8 mouse cellular contexts compared by ENCODE assay signal in genomic region chr1:155811995-155812580, GRCm38 (mm10). TPM values are rescaled to one million over a fixed set of nuclear protein-coding genes. Genes with fewer than 3 reads are reported as not detected.
A peak's percentile ranks its signal among the peaks of the same experiment; 100 is the strongest.
DNase-seq lines count a peak whose midpoint lies in the region; ATAC-seq and TF ChIP-seq lines count a peak whose summit lies in the region.

No protein-coding gene starts in this region.

- peak overlapping the region; percentile 84 for H3K4me2 ChIP-seq in lung, embryonic 15.5 days
- H3K4me2 ChIP-seq in limb, embryonic 13.5 days (replicated peaks), result peak overlapping the region; percentile 78
- peak overlapping the region; percentile 75 for H3K4me2 ChIP-seq in neural tube, embryonic 15.5 days

- no peak for DNase-seq in lung, postnatal 10 days
- no peak for DNase-seq in cerebellum, postnatal 36 days
- no peak for DNase-seq in embryo, embryonic 10 days (ENCODE audit: low spot score)
- DNase-seq in right cerebral cortex, postnatal 14 days, result no peak

- TF ChIP-seq POLR2A in embryonic fibroblast, embryonic 13.5 days (IDR thresholded peaks at IDR 0.05; ENCODE audit: low read depth, low read length), result no peak

- H3K36me3 ChIP-seq in lung, embryonic 15.5 days, result no peaks in the 10 kb centered on the region
- H3K36me3 ChIP-seq in limb, embryonic 13.5 days, result no peaks in the 10 kb centered on the region
- H3K36me3 ChIP-seq in neural tube, embryonic 15.5 days, result no peaks in the 10 kb centered on the region

- peak overlapping the region; percentile 94 for H3K4me3 ChIP-seq in lung, embryonic 15.5 days
- H3K4me3 ChIP-seq in embryonic fibroblast, embryonic 13.5 days (ENCODE audit: insufficient read depth, low read length), result peak overlapping the region; percentile 97
- H3K4me3 ChIP-seq in limb, embryonic 13.5 days, result peak overlapping the region; percentile 87
- H3K4me3 ChIP-seq in neural tube, embryonic 15.5 days (replicated peaks), result peak overlapping the region; percentile 89

- 3% methylated on average over 22 of the region's 22 CpGs for WGBS in lung, embryonic 15.5 days
- 4% methylated on average over 22 of the region's 22 CpGs for WGBS in limb, embryonic 13.5 days
- WGBS in neural tube, embryonic 15.5 days, result 4% methylated on average over 22 of the region's 22 CpGs

- peaks cover 28% of the 10 kb centered on the region for H3K4me1 ChIP-seq in lung, embryonic 15.5 days
- 0 out of 2 replicates have a peak, but pooled peaks cover 3% of the 10 kb centered on the region for H3K4me1 ChIP-seq in embryonic fibroblast, embryonic 13.5 days (ENCODE audit: control insufficient read depth, insufficient read depth, low read length)
- peaks cover 30% of the 10 kb centered on the region for H3K4me1 ChIP-seq in limb, embryonic 13.5 days
- H3K4me1 ChIP-seq in neural tube, embryonic 15.5 days, result peaks cover 33% of the 10 kb centered on the region

- TF ChIP-seq CTCF in embryonic fibroblast, embryonic 13.5 days (IDR thresholded peaks at IDR 0.05; ENCODE audit: borderline replicate concordance, insufficient read depth, low read length), result no peak

- peak; percentile 29 for ATAC-seq in lung, embryonic 15.5 days (ENCODE audit: borderline replicate concordance, extremely low read depth, low FRiP score, low TSS enrichment)
- peak; percentile 37; the same call in 1 of the 2 replicates for ATAC-seq in limb, embryonic 13.5 days (ENCODE audit: low FRiP score, low read depth)
- peak; percentile 43 for ATAC-seq in neural tube, embryonic 15.5 days (ENCODE audit: low FRiP score)

- no peaks in the 10 kb centered on the region for H3K27me3 ChIP-seq in lung, embryonic 15.5 days
- no peaks in the 10 kb centered on the region for H3K27me3 ChIP-seq in limb, embryonic 13.5 days
- H3K27me3 ChIP-seq in neural tube, embryonic 15.5 days (replicated peaks), result peaks cover 4% of the 10 kb centered on the region; the same call in 1 of the 2 replicates

- H3K27ac ChIP-seq in lung, embryonic 15.5 days, result peak overlapping the region; percentile 64
- peak overlapping the region; percentile 55 for H3K27ac ChIP-seq in embryonic fibroblast, embryonic 13.5 days (ENCODE audit: insufficient read depth, low read length)
- H3K27ac ChIP-seq in limb, embryonic 13.5 days, result peak overlapping the region; percentile 44; the same call in 1 of the 2 replicates
- peak overlapping the region; percentile 77 for H3K27ac ChIP-seq in neural tube, embryonic 15.5 days (replicated peaks)

- H3K9ac ChIP-seq in lung, embryonic 15.5 days, result peak overlapping the region; percentile 63
- H3K9ac ChIP-seq in limb, embryonic 13.5 days, result peak overlapping the region; percentile 77
- H3K9ac ChIP-seq in neural tube, embryonic 15.5 days (replicated peaks), result peak overlapping the region; percentile 76

- H3K9me3 ChIP-seq in lung, embryonic 15.5 days, result no peaks in the 10 kb centered on the region
- no peaks in the 10 kb centered on the region for H3K9me3 ChIP-seq in limb, embryonic 13.5 days
- no peaks in the 10 kb centered on the region for H3K9me3 ChIP-seq in neural tube, embryonic 15.5 days (replicated peaks)

RNA-seq across cellular contexts. Expression of gene Qsox1, which starts 0.6 kb away (rescaled TPM):
- polyA plus RNA-seq in lung, embryonic 15.5 days (2015; fragmentation: Nextera tagmentation; extraction: Ambion mirVana), result 46.5 and 48.6 TPM in 2 replicates
- 208 and 309 TPM in 2 replicates for polyA plus RNA-seq in embryonic fibroblast, embryonic 13.5 days (2011; ENCODE audit: insufficient read length, low read depth, missing spikeins)
- polyA plus RNA-seq in limb, embryonic 13.5 days (2015; fragmentation: Nextera tagmentation; extraction: Ambion mirVana), result 37.3 and 37.6 TPM in 2 replicates
- polyA plus RNA-seq in neural tube, embryonic 15.5 days (2015; fragmentation: Nextera tagmentation; extraction: Ambion mirVana), result 20.4 and 22.7 TPM in 2 replicates
